Mouse (Mus musculus) liver, embryonic 12.5 days (tissue): ENCODE data around the gene Cntnap1. TPM values are rescaled to one million over a fixed set of nuclear protein-coding genes. Genes with fewer than 3 reads are reported as not detected.
A peak's percentile ranks its signal among the peaks of the same experiment; 100 is the strongest.
"Not testable (repeated sequence)": the region's sequence is repeated elsewhere in the genome, so short reads cannot be mapped to it uniquely, and the experiment has no call there.

Experiments
- ATAC-seq: fragments of 200-750 bp; cut with Nextera tagmentation; 2 replicates; pipeline ENCODE4 v1.8.0; 2017; ENCODE audit warnings: moderate number of reproducible peaks, mild to moderate bottlenecking, moderate library complexity
- H3K27ac ChIP-seq: fragments of 300-500 bp; sonication (generic); 2 replicates; pipeline ENCODE4 v1.5.1; 2016; ENCODE audit warnings: mild to moderate bottlenecking
- H3K27me3 ChIP-seq: fragments of 300-500 bp; sonication (generic); replicated peaks from 2 replicates; pipeline ENCODE4 v1.6.1; 2016; ENCODE audit warnings: mild to moderate bottlenecking, moderate library complexity
- H3K36me3 ChIP-seq: fragments of 300-500 bp; sonication (generic); 2 replicates; pipeline ENCODE4 v1.6.1; 2016; ENCODE audit warnings: mild to moderate bottlenecking, moderate library complexity
- H3K4me1 ChIP-seq: fragments of 300-500 bp; sonication (generic); 2 replicates; pipeline ENCODE4 v1.6.1; 2016
- H3K4me2 ChIP-seq: fragments of 300-500 bp; sonication (generic); 2 replicates; pipeline ENCODE4 v1.6.1; 2016; ENCODE audit warnings: mild to moderate bottlenecking, moderate library complexity
- H3K4me3 ChIP-seq: fragments of 300-500 bp; sonication (generic); 2 replicates; pipeline ENCODE4 v1.5.1; 2016; ENCODE audit warnings: mild to moderate bottlenecking, moderate library complexity
- H3K9ac ChIP-seq: fragments of 300-500 bp; sonication (generic); 2 replicates; pipeline ENCODE4 v1.6.1; 2016; ENCODE audit warnings: mild to moderate bottlenecking, moderate library complexity
- H3K9me3 ChIP-seq: fragments of 300-500 bp; sonication (generic); replicated peaks from 2 replicates; pipeline ENCODE4 v1.6.1; 2016; ENCODE audit warnings: mild to moderate bottlenecking, moderate library complexity
- WGBS: fragments of 180-500 bp; shearing (Covaris S2); methylation state at CpG from one replicate; pipeline ENCODE4 v1.1.7; 2016; ENCODE audit not compliant: insufficient replicate concordance; 5-methylcytosine and 5-hydroxymethylcytosine counted together
- polyA plus RNA-seq: library from polyadenylated mRNA; unstranded; fragments of >200 nt; fragmentation: Nextera tagmentation; extraction: Ambion mirVana; gene quantifications from 2 replicates; pipeline ENCODE4 v1.2.1, GENCODE M21; 2016

Cntnap1 gene
- 0.17 and 0.26 TPM in 2 replicates for polyA plus RNA-seq

GRCm38 (mm10) chr11:101170354-101170810 lies at the start of gene Cntnap1:
Cntnap1 (plus strand) TSS chr11:101170523.
- Histone ChIP-seq H3K9ac (peak within 1 kb of the TSS; percentile 47), H3K4me2 (peak within 1 kb of the TSS; percentile 68), H3K36me3 (peaks cover 9% of the 10 kb centered on the region; the same call in 1 of the 2 replicates), H3K4me1 (peaks cover 73% of the 10 kb centered on the region), H3K9me3 (no peaks in the 10 kb centered on the region), H3K27ac (peak within 1 kb of the TSS; percentile 18; the same call in 1 of the 2 replicates), H3K4me3 (peak within 1 kb of the TSS; percentile 55), H3K27me3 (peaks cover 100% of the 10 kb centered on the region)
- ATAC-seq, result no peak
- WGBS, result 1% methylated on average over 35 of the region's 35 CpGs

GRCm38 (mm10) chr11:101120545-101121188 lies 49.7 kb upstream of the Cntnap1 start:
- Histone ChIP-seq H3K27me3 (no peaks in the 10 kb centered on the region), H3K4me3 (peak overlapping the region; percentile 83), H3K9me3 (no peaks in the 10 kb centered on the region), H3K4me1 (peaks cover 42% of the 10 kb centered on the region), H3K36me3 (peaks cover 52% of the 10 kb centered on the region), H3K27ac (peak overlapping the region; percentile 94), H3K4me2 (peak overlapping the region; percentile 96), H3K9ac (peak overlapping the region; percentile 92)
- WGBS, result 23% methylated on average over 19 of the region's 19 CpGs
- ATAC-seq, result no peak

DNA sequence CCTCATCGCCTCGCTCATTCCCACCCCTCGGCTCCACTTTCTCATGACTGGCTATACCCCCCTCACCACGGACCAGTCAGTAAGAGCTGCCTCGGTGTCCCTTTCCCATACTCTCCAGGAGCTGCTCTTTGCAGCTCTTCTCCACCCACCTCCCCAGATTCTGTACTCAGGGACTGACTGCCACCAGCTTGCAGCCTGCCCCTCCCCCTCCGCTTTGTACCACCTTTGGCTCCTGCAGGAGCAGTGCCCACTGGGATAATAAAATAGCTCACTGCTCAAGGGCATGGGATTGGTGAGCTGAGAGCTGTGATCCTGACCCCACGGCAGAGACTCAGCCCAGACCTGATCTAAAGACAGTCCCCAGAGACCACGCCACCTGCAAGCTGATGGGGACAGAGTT lies 45.8 kb upstream of the Cntnap1 start:
- 83% methylated on average over 8 of the region's 8 CpGs for WGBS
- not testable (repeated sequence) for H3K9me3 ChIP-seq, ATAC-seq, H3K9ac ChIP-seq, H3K27ac ChIP-seq, H3K27me3 ChIP-seq, H3K4me2 ChIP-seq, H3K4me3 ChIP-seq
- H3K36me3 ChIP-seq, result peaks cover 54% of the 10 kb centered on the region
- H3K4me1 ChIP-seq, result peaks cover 15% of the 10 kb centered on the region

DNA sequence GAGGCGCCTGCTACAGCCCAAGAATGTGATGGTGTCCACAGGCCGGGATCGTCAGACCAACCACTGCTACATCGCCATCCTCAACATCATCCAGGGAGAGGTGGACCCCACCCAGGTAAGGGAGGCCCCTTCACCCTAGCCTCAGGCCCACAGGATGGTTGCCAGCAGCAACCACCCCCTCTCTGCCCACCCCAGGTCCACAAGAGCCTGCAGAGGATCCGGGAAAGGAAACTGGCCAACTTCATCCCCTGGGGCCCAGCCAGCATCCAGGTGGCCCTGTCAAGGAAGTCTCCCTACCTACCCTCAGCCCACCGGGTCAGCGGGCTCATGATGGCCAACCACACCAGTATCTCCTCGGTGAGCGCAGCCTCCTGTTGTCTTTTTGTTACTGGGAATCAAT lies 45.3 kb upstream of the Cntnap1 start:
- ATAC-seq, H3K9ac ChIP-seq, H3K27ac ChIP-seq, H3K9me3 ChIP-seq, H3K4me3 ChIP-seq, H3K27me3 ChIP-seq, H3K4me2 ChIP-seq: not testable (repeated sequence)
- Histone ChIP-seq H3K4me1 (peaks cover 17% of the 10 kb centered on the region), H3K36me3 (peaks cover 54% of the 10 kb centered on the region)
- 82% methylated on average over 9 of the region's 9 CpGs for WGBS

DNA sequence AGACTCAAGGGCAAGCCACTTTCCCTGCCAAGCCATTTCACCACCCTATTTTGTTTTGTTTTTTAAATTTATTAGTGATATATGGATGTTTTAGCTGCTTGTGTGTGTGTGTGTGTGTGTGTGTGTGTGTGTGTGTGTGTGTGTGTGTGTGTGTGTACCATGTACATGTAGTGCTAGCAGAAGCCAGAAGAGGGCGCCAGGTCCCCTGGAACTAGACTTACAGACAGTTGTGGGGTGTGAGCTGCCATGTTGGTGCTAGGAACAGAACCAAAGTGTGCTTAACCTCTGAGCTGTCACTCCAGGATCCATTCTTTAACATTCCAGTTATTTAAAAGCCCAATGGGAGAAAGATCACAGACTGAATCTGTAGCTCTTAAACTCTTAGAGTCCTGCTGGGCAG lies 43.2 kb upstream of the Cntnap1 start:
- ATAC-seq, result no peak
- Histone ChIP-seq H3K4me3 (no peak overlapping the region), H3K9ac (no peak overlapping the region), H3K27ac (no peak overlapping the region), H3K9me3 (0 out of 2 replicates have a peak, but pooled peaks cover 5% of the 10 kb centered on the region), H3K36me3 (peaks cover 51% of the 10 kb centered on the region), H3K4me2 (no peak overlapping the region), H3K4me1 (peaks cover 18% of the 10 kb centered on the region), H3K27me3 (peaks cover 7% of the 10 kb centered on the region; the same call in 1 of the 2 replicates)
- 67% methylated on average over 1 of the region's 1 CpGs for WGBS

DNA sequence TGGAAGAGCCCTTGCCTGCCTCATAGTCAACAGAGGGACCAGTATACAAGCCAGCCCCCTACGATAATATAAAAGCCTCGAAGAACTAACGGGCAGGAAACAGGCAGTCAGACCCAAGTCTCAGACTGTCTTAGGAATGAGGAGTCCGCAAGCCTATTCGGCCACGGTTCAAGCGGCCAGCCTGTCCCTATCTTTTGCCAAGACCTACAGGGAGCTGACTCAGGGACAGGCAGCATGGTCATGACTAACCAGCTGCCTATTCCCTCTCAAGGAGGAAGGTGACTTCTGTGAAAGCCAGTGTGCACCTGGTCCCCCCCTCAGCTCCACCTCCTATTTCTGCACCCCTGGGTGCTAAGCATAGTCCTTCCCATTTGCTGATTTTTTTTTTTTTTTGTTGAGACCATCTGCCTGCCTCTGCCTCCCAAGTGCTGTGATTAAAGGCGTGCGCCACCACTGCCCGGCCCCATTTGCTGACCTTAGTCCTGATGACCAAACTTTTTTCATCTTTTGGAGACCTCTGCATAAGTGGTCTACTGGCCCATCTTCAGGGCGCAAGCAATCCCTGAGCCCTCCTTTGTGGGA lies 41.2 kb upstream of the Cntnap1 start:
- 74% methylated on average over 11 of the region's 11 CpGs for WGBS
- H3K4me1 ChIP-seq, result peaks cover 18% of the 10 kb centered on the region
- no peak overlapping the region for H3K4me3 ChIP-seq
- H3K9ac ChIP-seq, result no peak overlapping the region
- H3K36me3 ChIP-seq, result peaks cover 31% of the 10 kb centered on the region
- H3K4me2 ChIP-seq, result no peak overlapping the region
- H3K9me3 ChIP-seq, result 0 out of 2 replicates have a peak, but pooled peaks cover 5% of the 10 kb centered on the region
- ATAC-seq, result no peak
- no peak overlapping the region for H3K27ac ChIP-seq
- peaks cover 7% of the 10 kb centered on the region; the same call in 1 of the 2 replicates for H3K27me3 ChIP-seq

GRCm38 (mm10) chr11:101130056-101130756 lies 40.1 kb upstream of the Cntnap1 start:
- Histone ChIP-seq H3K4me2 (peak overlapping the region; percentile 18; the same call in 1 of the 2 replicates), H3K9me3 (0 out of 2 replicates have a peak, but pooled peaks cover 5% of the 10 kb centered on the region), H3K27ac (no peak overlapping the region), H3K9ac (no peak overlapping the region), H3K4me1 (peaks cover 18% of the 10 kb centered on the region), H3K4me3 (no peak overlapping the region), H3K27me3 (peaks cover 12% of the 10 kb centered on the region; the same call in 1 of the 2 replicates), H3K36me3 (peaks cover 21% of the 10 kb centered on the region)
- ATAC-seq, result no peak
- 38% methylated on average over 18 of the region's 18 CpGs for WGBS

DNA sequence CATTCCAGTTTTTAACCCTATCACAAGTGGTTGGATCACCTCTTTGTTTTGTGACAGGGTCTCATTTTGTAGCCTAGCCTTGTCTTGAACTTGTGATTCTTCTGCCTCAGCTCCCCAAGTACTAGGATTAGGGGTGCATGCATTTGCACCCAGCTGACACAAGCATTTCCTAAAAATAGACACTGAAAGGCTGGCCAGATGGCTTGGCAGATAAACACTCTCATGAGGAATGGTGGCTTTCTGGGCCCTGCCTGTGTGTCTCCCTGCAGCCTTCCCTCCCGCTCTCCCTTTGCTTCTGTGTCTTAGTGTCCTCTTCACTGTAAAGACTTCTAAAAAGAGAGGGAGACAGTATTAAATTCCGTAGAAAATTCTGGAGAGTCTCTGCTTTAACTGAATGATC lies 39.1 kb upstream of the Cntnap1 start:
- peaks cover 18% of the 10 kb centered on the region for H3K4me1 ChIP-seq
- 60% methylated on average over 2 of the region's 2 CpGs for WGBS
- H3K36me3 ChIP-seq, result peaks cover 11% of the 10 kb centered on the region
- H3K27me3 ChIP-seq, result peaks cover 12% of the 10 kb centered on the region; the same call in 1 of the 2 replicates
- no peak overlapping the region for H3K4me3 ChIP-seq
- no peak for ATAC-seq
- H3K9me3 ChIP-seq, result 0 out of 2 replicates have a peak, but pooled peaks cover 5% of the 10 kb centered on the region
- H3K9ac ChIP-seq, result no peak overlapping the region
- no peak overlapping the region for H3K4me2 ChIP-seq
- no peak overlapping the region for H3K27ac ChIP-seq

DNA sequence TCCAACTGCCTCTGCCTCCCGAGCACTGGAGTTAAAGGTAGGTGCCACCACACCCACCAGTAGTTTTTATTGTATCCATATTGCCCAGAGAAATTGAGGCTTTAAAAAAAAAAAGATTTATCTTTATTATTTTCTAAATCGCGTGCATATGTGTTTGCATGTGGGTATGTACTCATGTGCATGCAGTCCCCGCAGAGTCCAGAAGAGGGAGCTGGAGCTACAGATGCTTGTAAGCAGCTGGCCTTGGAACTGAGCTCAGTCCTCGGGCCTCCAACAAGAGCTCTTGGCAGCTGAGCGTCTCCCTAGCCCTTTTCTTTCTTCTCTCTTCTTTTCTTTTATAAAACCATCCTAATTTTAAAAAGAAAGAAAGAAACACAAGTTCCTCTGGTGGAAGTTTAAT lies 38.6 kb upstream of the Cntnap1 start:
- no peak overlapping the region for H3K4me2 ChIP-seq
- peaks cover 12% of the 10 kb centered on the region; the same call in 1 of the 2 replicates for H3K27me3 ChIP-seq
- H3K4me1 ChIP-seq, result peaks cover 18% of the 10 kb centered on the region
- 0 out of 2 replicates have a peak, but pooled peaks cover 5% of the 10 kb centered on the region for H3K9me3 ChIP-seq
- H3K9ac ChIP-seq, result no peak overlapping the region
- no peak overlapping the region for H3K4me3 ChIP-seq
- H3K27ac ChIP-seq, result no peak overlapping the region
- H3K36me3 ChIP-seq, result peaks cover 6% of the 10 kb centered on the region
- WGBS, result 73% methylated on average over 6 of the region's 6 CpGs
- ATAC-seq, result no peak

DNA sequence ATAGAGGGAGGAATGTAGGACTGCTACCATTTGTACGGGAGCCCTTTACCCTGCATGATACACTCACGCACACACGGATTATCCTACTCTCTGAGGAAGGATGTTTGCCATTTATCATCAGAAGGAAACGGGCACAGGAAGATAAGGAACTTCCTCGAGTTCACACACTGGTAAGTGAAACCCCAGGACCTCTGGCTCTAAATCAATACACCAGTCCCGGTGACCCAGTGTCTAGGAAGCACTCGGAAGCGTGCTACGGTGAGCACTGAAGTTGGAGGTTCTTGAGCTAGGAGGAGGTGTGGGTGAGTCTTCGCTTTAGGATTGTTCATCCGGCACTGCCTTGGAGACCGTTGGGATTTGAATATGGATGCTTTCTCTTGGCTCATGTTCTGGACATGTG lies 37.3 kb upstream of the Cntnap1 start:
- WGBS, result 29% methylated on average over 12 of the region's 12 CpGs
- no peak for ATAC-seq
- Histone ChIP-seq H3K9me3 (no peaks in the 10 kb centered on the region), H3K4me2 (no peak overlapping the region), H3K9ac (no peak overlapping the region), H3K4me3 (no peak overlapping the region), H3K36me3 (no peaks in the 10 kb centered on the region), H3K27me3 (peaks cover 18% of the 10 kb centered on the region; the same call in 1 of the 2 replicates), H3K4me1 (peaks cover 18% of the 10 kb centered on the region), H3K27ac (no peak overlapping the region)

GRCm38 (mm10) chr11:101134217-101134865 lies 36.0 kb upstream of the Cntnap1 start:
- Histone ChIP-seq H3K36me3 (no peaks in the 10 kb centered on the region), H3K4me3 (no peak overlapping the region), H3K4me1 (peaks cover 23% of the 10 kb centered on the region), H3K27ac (no peak overlapping the region), H3K27me3 (peaks cover 23% of the 10 kb centered on the region), H3K9ac (no peak overlapping the region), H3K4me2 (no peak overlapping the region), H3K9me3 (no peaks in the 10 kb centered on the region)
- no peak for ATAC-seq
- WGBS, result 68% methylated on average over 13 of the region's 13 CpGs
